Mouse (Mus musculus) liver, embryonic 14.5 days (tissue): ENCODE data around the gene Angel1.

Experiments
- CTCF ChIP-seq: IDR thresholded peaks from 2 replicates; pipeline ENCODE4 v1.5.1; 2016; ENCODE audit warnings: antibody characterized with exemption, low read depth, control low read depth
- EP300 ChIP-seq: IDR thresholded peaks from 2 replicates; pipeline ENCODE4 v1.6.1; 2016; ENCODE audit warnings: antibody characterized with exemption, low read depth

- TF ChIP-seq CTCF (no peak), EP300 (no peak)
Observed at GRCm38 (mm10) chr12:86680591-86681193, 45.6 kb downstream of the Angel1 start.
